Mouse (Mus musculus): ENCODE data around the gene Dglucy.

DNA sequence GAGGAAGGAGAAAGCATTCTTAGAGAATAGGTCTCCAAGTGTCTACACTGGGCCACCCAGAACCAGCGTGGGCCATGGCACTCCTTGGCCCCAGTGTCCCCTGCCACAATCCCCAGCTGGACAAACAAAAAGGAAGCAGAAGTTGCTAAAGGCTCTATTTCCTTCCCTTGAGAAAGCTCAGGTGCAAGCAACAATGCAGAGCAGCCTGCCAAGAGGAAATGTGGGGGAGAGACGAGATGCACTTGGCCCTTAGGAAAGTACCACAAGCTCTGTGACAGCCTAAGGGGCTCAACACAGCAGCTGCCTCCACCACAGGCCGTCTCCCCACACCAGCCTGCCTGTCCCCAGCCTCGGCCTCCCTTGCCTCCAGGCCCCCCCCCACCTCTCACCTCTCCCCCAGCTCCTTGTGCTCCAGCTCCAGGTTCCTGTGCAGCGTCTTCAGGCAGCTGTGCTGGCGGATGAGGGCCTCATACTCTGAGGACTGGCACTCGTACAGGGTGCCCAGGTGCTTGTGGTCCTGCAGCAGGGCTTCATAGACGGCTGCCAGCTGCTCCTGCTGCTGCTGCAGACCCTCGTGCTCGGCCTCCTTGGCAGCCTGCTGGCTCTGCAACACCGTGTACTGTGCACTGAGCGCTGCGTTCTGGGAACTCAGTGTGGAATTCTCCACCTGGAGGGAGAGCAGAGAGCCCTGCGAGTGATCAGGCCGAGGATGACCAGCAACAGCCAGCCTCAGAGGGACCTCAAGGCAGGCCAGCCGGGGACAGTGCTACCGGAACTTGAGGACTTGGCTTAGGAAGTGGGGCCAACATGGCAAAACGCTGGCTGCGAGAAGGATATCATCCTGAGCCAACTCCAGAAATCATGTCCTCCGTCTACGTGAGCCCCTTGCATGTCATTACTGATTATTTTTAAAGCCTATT lies 158.8 kb downstream of the Dglucy start:
- TF ChIP-seq CTCF (IDR thresholded peaks at IDR 0.05; ENCODE audit: low read depth, low read length), result no peak
- TF ChIP-seq GATA2 (IDR thresholded peaks at IDR 0.05; ENCODE audit: borderline replicate concordance, low read depth, low read length), result no peak
